Mouse (Mus musculus): ENCODE measurements around the gene Ccdc22. TPM values are rescaled to one million over a fixed set of nuclear protein-coding genes. Genes with fewer than 3 reads are reported as not detected.

Ccdc22 gene
- total and polyA plus RNA-seq, 2 experiments = 9.1 to 10.8 TPM

- TF ChIP-seq CTCF (IDR thresholded peaks at IDR 0.05; ENCODE audit: low read depth, low read length) (no peak), POLR2A (IDR thresholded peaks at IDR 0.05; ENCODE audit: extremely low read depth, insufficient read depth, low read length) (no peak)
- no peak for DNase-seq (ENCODE audit: extremely low read depth, low read depth, low spot score)
- Histone ChIP-seq H3K27me3 (ENCODE audit: control insufficient read depth, insufficient read depth, low read length) (no peaks in the 10 kb centered on the region; the same call in 1 of the 2 replicates), H3K36me3 (ENCODE audit: control insufficient read depth, insufficient read depth, low read length) (no peaks in the 10 kb centered on the region), H3K4me1 (ENCODE audit: control insufficient read depth, insufficient read depth, low read length) (no peaks in the 10 kb centered on the region), H3K9ac (ENCODE audit: low read depth, low read length) (no peak within 1 kb of the TSS), H3K4me3 (ENCODE audit: insufficient read depth, low read depth, low read length) (peak within 1 kb of the TSS; percentile 35; the same call in 1 of the 2 replicates), H3K27ac (replicated peaks; ENCODE audit: insufficient read depth, low read depth, low read length) (no peak within 1 kb of the TSS), H3K79me2 (ENCODE audit: control insufficient read depth, insufficient read depth, low read length) (no peaks in the 10 kb centered on the region)
- 1% methylated on average over 40 of the region's 42 CpGs for WGBS
These were observed 33.2 kb upstream of the Ccdc22 start, which contains the start of gene Syp for GRCm38 (mm10) chrX:7638401-7639091. Gene Syp (plus strand): TSS chrX:7638471.

- Histone ChIP-seq H3K36me3 (ENCODE audit: control insufficient read depth, insufficient read depth, low read length) (no peaks in the 10 kb centered on the region), H3K4me1 (ENCODE audit: control insufficient read depth, insufficient read depth, low read length) (no peaks in the 10 kb centered on the region), H3K27me3 (ENCODE audit: control insufficient read depth, insufficient read depth, low read length) (no peaks in the 10 kb centered on the region; the same call in 1 of the 2 replicates), H3K4me3 (ENCODE audit: insufficient read depth, low read depth, low read length) (no peak overlapping the region), H3K79me2 (ENCODE audit: control insufficient read depth, insufficient read depth, low read length) (no peaks in the 10 kb centered on the region), H3K9ac (ENCODE audit: low read depth, low read length) (no peak overlapping the region), H3K27ac (replicated peaks; ENCODE audit: insufficient read depth, low read depth, low read length) (no peak overlapping the region)
- TF ChIP-seq CTCF (IDR thresholded peaks at IDR 0.05; ENCODE audit: low read depth, low read length) (no peak), POLR2A (IDR thresholded peaks at IDR 0.05; ENCODE audit: extremely low read depth, insufficient read depth, low read length) (no peak)
- 57% methylated on average over 3 of the region's 3 CpGs for WGBS
- no peak for DNase-seq (ENCODE audit: extremely low read depth, low read depth, low spot score)
These were observed 29.8 kb upstream of the Ccdc22 start for GRCm38 (mm10) chrX:7635101-7635500.

GRCm38 (mm10) chrX:7632560-7632959 is 27.2 kb upstream of the Ccdc22 start:
- H3K27ac ChIP-seq (replicated peaks; ENCODE audit: insufficient read depth, low read depth, low read length) = no peak overlapping the region
- no peak for DNase-seq (ENCODE audit: extremely low read depth, low read depth, low spot score)
- H3K27me3 ChIP-seq (ENCODE audit: control insufficient read depth, insufficient read depth, low read length) = no peaks in the 10 kb centered on the region; the same call in 1 of the 2 replicates
- H3K79me2 ChIP-seq (ENCODE audit: control insufficient read depth, insufficient read depth, low read length) = no peaks in the 10 kb centered on the region
- WGBS = 90% methylated on average over 6 of the region's 6 CpGs
- no peak overlapping the region for H3K9ac ChIP-seq (ENCODE audit: low read depth, low read length)
- no peak overlapping the region for H3K4me3 ChIP-seq (ENCODE audit: insufficient read depth, low read depth, low read length)
- H3K36me3 ChIP-seq (ENCODE audit: control insufficient read depth, insufficient read depth, low read length) = no peaks in the 10 kb centered on the region
- H3K4me1 ChIP-seq (ENCODE audit: control insufficient read depth, insufficient read depth, low read length) = no peaks in the 10 kb centered on the region
- TF ChIP-seq POLR2A (IDR thresholded peaks at IDR 0.05; ENCODE audit: extremely low read depth, insufficient read depth, low read length) (no peak), CTCF (IDR thresholded peaks at IDR 0.05; ENCODE audit: low read depth, low read length) (no peak)

- WGBS = 80% methylated on average over 12 of the region's 12 CpGs
- TF ChIP-seq POLR2A (IDR thresholded peaks at IDR 0.05; ENCODE audit: extremely low read depth, insufficient read depth, low read length) (no peak), CTCF (IDR thresholded peaks at IDR 0.05; ENCODE audit: low read depth, low read length) (no peak)
- H3K4me3 ChIP-seq (ENCODE audit: insufficient read depth, low read depth, low read length) = no peak overlapping the region
- no peaks in the 10 kb centered on the region for H3K27me3 ChIP-seq (ENCODE audit: control insufficient read depth, insufficient read depth, low read length)
- no peak for DNase-seq (ENCODE audit: extremely low read depth, low read depth, low spot score)
- no peaks in the 10 kb centered on the region for H3K36me3 ChIP-seq (ENCODE audit: control insufficient read depth, insufficient read depth, low read length)
- H3K9ac ChIP-seq (ENCODE audit: low read depth, low read length) = no peak overlapping the region
- no peaks in the 10 kb centered on the region for H3K4me1 ChIP-seq (ENCODE audit: control insufficient read depth, insufficient read depth, low read length)
- H3K79me2 ChIP-seq (ENCODE audit: control insufficient read depth, insufficient read depth, low read length) = no peaks in the 10 kb centered on the region
- H3K27ac ChIP-seq (replicated peaks; ENCODE audit: insufficient read depth, low read depth, low read length) = no peak overlapping the region
These were observed 12.7 kb upstream of the Ccdc22 start for GRCm38 (mm10) chrX:7617889-7618551.

GRCm38 (mm10) chrX:7610536-7611258 is 5.4 kb upstream of the Ccdc22 start:
- no peaks in the 10 kb centered on the region for H3K79me2 ChIP-seq (ENCODE audit: control insufficient read depth, insufficient read depth, low read length)
- no peaks in the 10 kb centered on the region for H3K4me1 ChIP-seq (ENCODE audit: control insufficient read depth, insufficient read depth, low read length)
- peak overlapping the region; percentile 17; the same call in 1 of the 2 replicates for H3K4me3 ChIP-seq (ENCODE audit: insufficient read depth, low read depth, low read length)
- peaks cover 2% of the 10 kb centered on the region; the same call in 1 of the 2 replicates for H3K27me3 ChIP-seq (ENCODE audit: control insufficient read depth, insufficient read depth, low read length)
- no peak for DNase-seq (ENCODE audit: extremely low read depth, low read depth, low spot score)
- H3K9ac ChIP-seq (ENCODE audit: low read depth, low read length) = no peak overlapping the region
- WGBS = 5% methylated on average over 23 of the region's 26 CpGs
- no peak overlapping the region for H3K27ac ChIP-seq (replicated peaks; ENCODE audit: insufficient read depth, low read depth, low read length)
- no peaks in the 10 kb centered on the region for H3K36me3 ChIP-seq (ENCODE audit: control insufficient read depth, insufficient read depth, low read length)
- no peak for TF ChIP-seq CTCF (IDR thresholded peaks at IDR 0.05; ENCODE audit: low read depth, low read length)
